Mouse (Mus musculus) lung, postnatal 25 days (tissue): ENCODE data around the gene Galp.
"Not testable (repeated sequence)": the region's sequence is repeated elsewhere in the genome, so short reads cannot be mapped to it uniquely, and the experiment has no call there.

Source experiments
- DNase-seq: peaks from one replicate; pipeline ENCODE4 v3.0.0; 2022; ENCODE audit warnings: low spot score

Gene Galp

GRCm38 (mm10) chr7:6258232-6259220, 61.6 kb downstream of the Galp start:
- DNase-seq, result no peak

- DNase-seq, result not testable (repeated sequence)
These were observed 63.1 kb downstream of the Galp start for GRCm38 (mm10) chr7:6260004-6260403.

- no peak for DNase-seq
These were observed 65.2 kb downstream of the Galp start for GRCm38 (mm10) chr7:6262120-6262519.

- no peak for DNase-seq
These were observed 66.1 kb downstream of the Galp start for GRCm38 (mm10) chr7:6262984-6263383.

- no peak for DNase-seq
These were observed 68.8 kb downstream of the Galp start for GRCm38 (mm10) chr7:6265695-6266094.
